Mouse (Mus musculus) ES-Bruce4 (cell line): ENCODE results near the gene Fam189a2.

ENCODE experiments used
- CTCF ChIP-seq: IDR thresholded peaks from one replicate; pipeline ENCODE4 v1.8.1; 2011; ENCODE audit warnings: low read depth, low read length
- EP300 ChIP-seq: IDR thresholded peaks from 2 replicates; pipeline ENCODE4 v1.6.1; 2011; ENCODE audit warnings: low read depth, low read length; ENCODE audit not compliant: insufficient read depth
- POLR2A ChIP-seq: IDR thresholded peaks from one replicate; pipeline ENCODE4 v1.8.1; 2011; ENCODE audit warnings: low read length; ENCODE audit not compliant: insufficient read depth

DNA sequence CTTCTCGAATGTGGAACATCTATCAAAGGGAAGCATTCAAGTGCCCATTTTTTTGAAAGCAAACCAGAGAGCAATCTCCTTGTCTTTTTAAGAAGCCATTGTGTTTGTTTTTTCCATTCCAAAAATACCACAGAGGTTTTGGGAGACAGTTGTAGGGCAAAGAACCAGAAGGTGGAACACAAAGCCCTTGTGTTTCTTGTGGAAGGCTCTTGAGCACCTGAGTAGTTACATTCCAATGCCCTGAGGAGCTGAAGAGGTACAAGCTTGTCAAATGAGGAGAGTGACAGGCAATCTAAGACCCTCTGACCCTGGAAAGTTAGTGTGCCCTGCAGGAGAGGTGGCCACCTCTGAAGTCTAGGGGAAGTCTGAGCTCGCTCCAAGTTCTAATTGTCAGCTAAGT is 19.7 kb upstream of the Fam189a2 start:
- TF ChIP-seq CTCF (no peak), POLR2A (no peak), EP300 (no peak)
